Mouse (Mus musculus): Measurements from ENCODE around the gene Tmem259.

- TF ChIP-seq POLR2A (IDR thresholded peaks at IDR 0.05; ENCODE audit: insufficient read depth, low read depth, low read length): no peak
- no peak for TF ChIP-seq CTCF (IDR thresholded peaks at IDR 0.05; ENCODE audit: insufficient read depth, low read depth, low read length)
Observed at GRCm38 (mm10) chr10:79979401-79980155, 4.6 kb downstream of the Tmem259 start.

All from olfactory bulb, adult 2 months (tissue).